Mouse (Mus musculus) megakaryocyte, embryonic 14.5 days (primary cell): Measurements from ENCODE around the gene Slc35b4. TPM values are rescaled to one million over a fixed set of nuclear protein-coding genes. Genes with fewer than 3 reads are reported as not detected.
A peak's percentile ranks its signal among the peaks of the same experiment; 100 is the strongest.

Experiments
- H3K27me3 ChIP-seq: replicated peaks from 2 replicates; pipeline ENCODE3; 2012; ENCODE audit warnings: inconsistent platforms
- H3K36me3 ChIP-seq: replicated peaks from 2 replicates; pipeline ENCODE3; 2012; ENCODE audit warnings: low read length, inconsistent platforms, mixed read lengths
- H3K4me1 ChIP-seq: 2 replicates; pipeline ENCODE4 v1.6.1; 2012; ENCODE audit warnings: inconsistent platforms
- H3K4me3 ChIP-seq: replicated peaks from 2 replicates; pipeline ENCODE3; 2012; ENCODE audit warnings: moderate library complexity, mild to moderate bottlenecking, inconsistent platforms
- H3K9me3 ChIP-seq: 2 replicates; pipeline ENCODE4 v1.6.1; 2012; ENCODE audit warnings: inconsistent platforms
- FLI1 ChIP-seq: IDR thresholded peaks from 2 replicates; pipeline ENCODE4 v1.6.1; 2012; ENCODE audit warnings: low read length, inconsistent platforms, mixed read lengths
- GATA1 ChIP-seq: IDR thresholded peaks from 3 replicates; pipeline ENCODE4 v1.6.1; 2012; ENCODE audit warnings: mixed read lengths, low read length, inconsistent platforms, borderline replicate concordance
- polyA plus RNA-seq: library from polyadenylated mRNA; stranded (reverse); fragments of >175 nt; gene quantifications from 2 replicates; pipeline ENCODE4 v1.2.3, GENCODE M21; 2012; ENCODE audit warnings: low replicate concordance; ENCODE audit not compliant: insufficient read depth

Gene Slc35b4
- polyA plus RNA-seq, 1 experiment, result 0.79 TPM

DNA sequence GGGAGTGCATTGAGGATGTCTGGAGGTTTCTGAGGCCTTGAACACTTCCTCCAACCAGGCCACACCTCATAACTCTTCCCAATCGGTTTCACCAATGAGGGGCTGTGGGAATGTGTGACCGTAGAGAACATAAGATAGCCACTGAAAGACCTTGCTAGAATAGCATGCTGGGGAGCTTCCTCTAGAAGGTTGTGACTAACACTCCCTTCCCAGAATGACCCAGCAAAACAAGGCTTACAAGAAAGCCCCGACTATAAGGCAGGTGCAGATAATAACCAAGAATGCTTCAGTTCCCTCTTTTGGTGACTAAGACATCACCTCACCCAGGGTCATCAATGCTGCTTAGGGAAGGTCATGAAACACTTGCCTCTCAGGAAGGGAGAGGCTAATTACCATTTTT, 12.6 kb upstream of the Slc35b4 start:
- H3K4me1 ChIP-seq, result 0 out of 2 replicates have a peak, but pooled peaks cover 3% of the 10 kb centered on the region
- H3K9me3 ChIP-seq, result peaks cover 6% of the 10 kb centered on the region; the same call in 1 of the 2 replicates

DNA sequence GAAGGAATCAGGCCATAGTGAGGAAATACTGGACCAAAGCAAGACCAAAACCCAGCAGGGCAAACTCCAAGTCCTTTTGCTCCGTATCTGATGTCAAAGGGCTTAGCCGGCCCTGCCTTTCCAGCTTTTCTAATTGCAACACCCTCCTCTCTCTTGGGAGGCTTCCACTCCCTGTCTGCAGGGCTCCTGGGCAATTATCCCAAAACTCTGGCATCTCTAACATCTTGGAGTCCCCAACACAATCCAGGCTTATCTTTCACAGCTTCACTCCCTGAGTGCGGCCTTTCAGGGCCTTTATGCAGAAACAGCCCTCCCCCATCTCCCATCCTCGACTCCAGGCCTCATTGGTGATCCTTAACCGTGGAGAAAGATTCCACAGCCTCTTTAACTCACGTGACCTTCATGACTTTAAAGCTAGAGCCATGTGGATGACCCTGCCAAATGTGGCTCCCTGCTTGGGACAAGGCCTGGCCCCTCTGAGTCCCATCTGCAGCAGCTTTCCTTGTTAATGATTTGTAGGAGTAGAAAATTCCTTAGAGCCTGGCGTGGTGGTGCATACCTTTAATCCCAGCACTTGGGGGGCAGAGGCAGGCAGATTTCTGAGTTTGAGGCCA, 11.2 kb upstream of the Slc35b4 start:
- H3K4me3 ChIP-seq, result no peak overlapping the region
- TF ChIP-seq GATA1 (no peak), FLI1 (no peak)
- peaks cover 8% of the 10 kb centered on the region for H3K4me1 ChIP-seq
- peaks cover 2% of the 10 kb centered on the region for H3K27me3 ChIP-seq
- H3K36me3 ChIP-seq, result no peaks in the 10 kb centered on the region
- peaks cover 6% of the 10 kb centered on the region; the same call in 1 of the 2 replicates for H3K9me3 ChIP-seq

More for the DNA sequence above, 12.6 kb upstream of the Slc35b4 start:
- Histone ChIP-seq H3K36me3 (no peaks in the 10 kb centered on the region), H3K4me3 (no peak overlapping the region), H3K27me3 (peaks cover 2% of the 10 kb centered on the region)
- TF ChIP-seq FLI1, result no peak
- no peak for TF ChIP-seq GATA1

DNA sequence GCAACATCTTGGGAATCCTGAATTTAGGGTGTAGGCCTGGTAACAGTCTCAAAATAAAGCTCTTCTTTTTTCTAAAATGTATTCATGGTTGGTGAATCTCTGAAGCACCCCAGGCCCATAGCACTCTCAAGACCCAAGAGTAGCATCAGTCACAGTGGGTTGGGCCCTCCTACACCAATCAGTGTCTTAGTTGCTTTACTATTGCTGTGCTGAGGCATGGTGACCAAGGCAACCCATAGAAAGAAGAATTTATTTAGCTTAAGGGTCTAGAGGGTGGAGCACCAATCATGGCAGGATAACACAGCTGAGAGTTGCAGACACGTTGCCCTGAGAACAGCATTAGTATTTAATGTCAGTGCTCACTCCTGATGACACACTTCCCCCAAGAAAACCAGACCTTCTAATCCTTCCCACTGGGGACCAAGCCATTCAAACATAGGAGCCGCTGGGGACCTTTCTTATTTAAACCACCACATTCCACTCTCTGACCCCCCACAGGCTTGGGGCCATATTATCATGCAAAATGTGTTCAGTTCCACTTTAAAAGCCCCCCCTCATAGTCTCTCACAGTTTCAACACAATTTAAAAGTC, 10.5 kb upstream of the Slc35b4 start:
- H3K4me1 ChIP-seq, result peaks cover 9% of the 10 kb centered on the region
- H3K36me3 ChIP-seq, result no peaks in the 10 kb centered on the region
- peaks cover 6% of the 10 kb centered on the region; the same call in 1 of the 2 replicates for H3K9me3 ChIP-seq
- TF ChIP-seq FLI1 (no peak), GATA1 (no peak)
- H3K27me3 ChIP-seq, result peaks cover 2% of the 10 kb centered on the region
- H3K4me3 ChIP-seq, result no peak overlapping the region

DNA sequence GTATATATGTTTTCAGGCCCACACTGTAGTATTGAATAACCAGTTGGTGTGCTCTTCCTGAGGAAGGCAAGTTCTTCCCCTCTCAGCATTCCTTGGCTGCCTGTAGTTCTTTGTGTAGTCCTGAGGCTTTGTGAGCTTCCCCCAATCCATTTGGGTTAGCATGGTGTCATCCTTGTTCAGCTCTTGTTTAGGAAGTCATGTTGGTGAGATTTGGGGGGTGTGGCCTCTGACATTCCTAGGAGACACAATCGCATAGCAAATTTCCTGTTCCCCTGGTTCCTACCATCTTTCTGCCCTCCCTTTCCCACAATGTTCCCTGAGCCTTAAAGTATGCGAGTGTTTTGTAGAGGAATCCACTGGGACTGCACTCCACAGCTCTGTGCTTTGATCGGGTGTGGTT, 6.4 kb upstream of the Slc35b4 start:
- peaks cover 2% of the 10 kb centered on the region for H3K27me3 ChIP-seq
- H3K4me1 ChIP-seq, result peaks cover 9% of the 10 kb centered on the region
- no peaks in the 10 kb centered on the region for H3K36me3 ChIP-seq
- H3K9me3 ChIP-seq, result peaks cover 10% of the 10 kb centered on the region; the same call in 1 of the 2 replicates
- TF ChIP-seq GATA1, result no peak
- TF ChIP-seq FLI1, result no peak
- H3K4me3 ChIP-seq, result no peak overlapping the region

DNA sequence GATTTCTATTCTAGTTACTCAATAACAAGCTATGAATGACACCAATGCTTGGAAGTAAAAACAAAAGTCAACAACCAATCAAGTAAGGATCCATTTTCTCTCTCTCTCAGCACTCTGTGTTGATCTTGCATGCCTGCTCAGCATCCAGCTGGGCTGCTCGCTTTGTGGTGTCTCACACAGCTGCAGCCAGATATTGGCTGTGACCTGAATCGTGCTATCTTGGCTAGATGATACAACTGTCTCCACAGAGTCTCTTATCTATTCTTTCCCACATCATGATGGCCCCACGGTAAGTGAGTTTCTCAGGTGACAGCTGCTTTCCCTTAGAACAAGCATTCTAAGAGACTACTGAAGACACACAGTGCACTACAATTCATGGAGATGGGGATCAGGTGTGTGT, 5.0 kb upstream of the Slc35b4 start:
- no peaks in the 10 kb centered on the region for H3K36me3 ChIP-seq
- no peak overlapping the region for H3K4me3 ChIP-seq
- TF ChIP-seq FLI1, result no peak
- TF ChIP-seq GATA1, result no peak
- peaks cover 12% of the 10 kb centered on the region for H3K4me1 ChIP-seq
- H3K27me3 ChIP-seq, result peaks cover 2% of the 10 kb centered on the region
- H3K9me3 ChIP-seq, result peaks cover 10% of the 10 kb centered on the region; the same call in 1 of the 2 replicates

DNA sequence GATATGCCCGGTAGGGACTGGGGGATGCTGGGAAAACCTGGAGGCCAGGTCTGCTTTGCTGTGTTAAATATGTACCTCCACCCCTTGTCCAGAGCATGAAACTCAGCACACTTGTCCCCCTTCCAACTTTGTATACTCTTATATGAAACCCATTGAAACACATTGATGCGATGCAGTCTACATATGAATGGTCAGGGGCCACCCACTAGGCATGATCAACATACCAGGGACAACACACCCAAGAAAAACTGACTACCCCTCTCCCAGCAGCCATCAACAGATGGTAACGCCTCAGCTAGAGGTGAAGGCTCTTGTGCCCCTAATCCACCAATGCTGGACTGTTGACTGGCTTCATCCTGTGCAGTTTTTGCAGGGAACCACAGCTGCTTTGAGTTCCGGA, 3.0 kb upstream of the Slc35b4 start:
- no peaks in the 10 kb centered on the region for H3K36me3 ChIP-seq
- peaks cover 10% of the 10 kb centered on the region; the same call in 1 of the 2 replicates for H3K9me3 ChIP-seq
- peaks cover 23% of the 10 kb centered on the region for H3K4me1 ChIP-seq
- TF ChIP-seq GATA1 (no peak), FLI1 (no peak)
- no peak overlapping the region for H3K4me3 ChIP-seq
- peaks cover 2% of the 10 kb centered on the region for H3K27me3 ChIP-seq

DNA sequence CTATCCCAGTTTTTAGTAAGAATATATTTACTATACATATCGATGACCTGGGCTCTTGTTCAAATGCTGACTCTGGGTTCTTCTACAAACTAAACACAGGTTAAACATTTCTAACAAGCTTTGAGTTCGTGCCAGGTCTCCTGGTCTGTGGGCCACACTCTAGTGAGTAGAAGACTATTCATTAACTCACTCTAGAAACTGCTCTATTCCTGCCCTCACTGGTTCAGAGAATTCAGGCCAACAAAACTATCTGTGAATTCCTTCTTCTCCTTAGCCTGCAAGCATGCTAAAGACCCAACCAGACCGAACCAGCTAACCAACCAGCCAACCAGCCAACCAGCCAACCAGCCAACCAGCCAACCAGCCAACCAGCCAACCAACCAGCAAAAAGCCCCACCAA, 2.1 kb upstream of the Slc35b4 start:
- Histone ChIP-seq H3K36me3 (no peaks in the 10 kb centered on the region), H3K4me1 (peaks cover 23% of the 10 kb centered on the region), H3K27me3 (peaks cover 2% of the 10 kb centered on the region), H3K4me3 (no peak overlapping the region), H3K9me3 (peaks cover 10% of the 10 kb centered on the region; the same call in 1 of the 2 replicates)
- TF ChIP-seq GATA1 (no peak), FLI1 (no peak)

DNA sequence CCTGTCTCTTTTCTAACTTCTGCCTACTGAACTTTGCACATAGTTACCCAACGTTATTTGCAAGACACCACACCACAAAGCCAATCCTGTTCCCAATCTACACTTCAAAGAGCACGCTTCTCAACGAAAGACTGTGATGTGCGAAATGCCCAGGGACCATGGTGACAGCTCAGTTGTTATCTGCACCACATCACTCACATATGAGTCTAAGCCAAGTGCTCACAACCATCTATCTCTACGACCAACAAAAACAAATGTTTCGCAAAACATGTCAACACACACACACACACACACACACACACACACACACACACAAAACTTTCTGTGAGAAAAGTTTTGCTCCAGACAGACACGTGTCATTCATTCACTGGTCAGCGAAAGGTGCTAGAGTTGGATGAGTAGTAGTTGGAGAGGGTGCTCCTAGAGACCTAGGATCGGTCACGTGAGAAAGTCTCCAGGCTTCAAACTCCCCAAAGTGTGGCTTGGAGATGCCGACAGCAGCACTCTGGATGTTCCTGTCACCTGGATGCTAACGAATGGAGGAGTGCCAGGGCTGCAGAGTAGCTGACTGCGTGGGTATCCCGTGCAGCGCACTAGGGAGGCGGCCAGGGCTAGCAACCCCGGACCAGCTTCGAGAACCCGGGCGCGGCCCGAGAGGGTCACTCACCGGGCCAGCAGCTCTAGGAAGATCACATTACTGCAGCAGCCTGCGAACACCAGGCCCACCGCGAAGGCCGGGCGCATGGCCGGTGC, 624 bp downstream of the Slc35b4 start:
- no peak for TF ChIP-seq FLI1
- no peak for TF ChIP-seq GATA1
- H3K9me3 ChIP-seq, result peaks cover 10% of the 10 kb centered on the region; the same call in 1 of the 2 replicates
- peaks cover 10% of the 10 kb centered on the region for H3K36me3 ChIP-seq
- peaks cover 14% of the 10 kb centered on the region for H3K4me1 ChIP-seq
- H3K4me3 ChIP-seq, result peak overlapping the region; percentile 94
- H3K27me3 ChIP-seq, result peaks cover 2% of the 10 kb centered on the region

GRCm38 (mm10) chr6:34174715-34175114, 2.2 kb downstream of the Slc35b4 start:
- Histone ChIP-seq H3K36me3 (peaks cover 19% of the 10 kb centered on the region), H3K27me3 (no peaks in the 10 kb centered on the region), H3K9me3 (no peaks in the 10 kb centered on the region), H3K4me1 (peaks cover 14% of the 10 kb centered on the region), H3K4me3 (no peak overlapping the region)
- TF ChIP-seq GATA1 (no peak), FLI1 (no peak)

- Histone ChIP-seq H3K4me1 (peaks cover 14% of the 10 kb centered on the region), H3K4me3 (no peak overlapping the region), H3K9me3 (no peaks in the 10 kb centered on the region), H3K36me3 (peaks cover 33% of the 10 kb centered on the region), H3K27me3 (no peaks in the 10 kb centered on the region)
- no peak for TF ChIP-seq FLI1
- no peak for TF ChIP-seq GATA1
Observed at GRCm38 (mm10) chr6:34173251-34173650, 3.7 kb downstream of the Slc35b4 start.
